Mouse (Mus musculus): Measurements from ENCODE around the gene Col15a1. TPM values are rescaled to one million over a fixed set of nuclear protein-coding genes. Genes with fewer than 3 reads are reported as not detected.

The Col15a1 gene
- polyA plus RNA-seq, 1 experiment from 2014 or later, result 16.7 TPM

DNA sequence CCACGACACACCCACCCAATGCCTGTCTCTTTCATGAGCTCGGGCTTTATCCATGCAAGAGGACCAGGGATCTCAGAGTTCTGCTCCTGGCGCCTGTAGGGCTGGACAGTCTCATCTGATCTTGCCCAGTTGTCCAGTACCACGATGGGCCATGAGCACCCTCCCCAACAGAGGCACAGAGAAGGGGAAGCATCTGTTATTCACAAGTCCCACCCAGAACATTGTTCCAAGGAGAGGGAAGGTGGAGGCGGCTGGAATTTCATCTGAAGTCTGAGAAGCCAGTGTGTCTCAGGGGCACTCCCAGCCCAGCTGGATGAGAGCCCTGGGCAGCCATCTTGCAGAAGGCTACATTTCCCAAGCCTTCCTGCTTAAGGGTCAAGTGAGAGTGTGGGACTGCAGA is 21.0 kb downstream of the Col15a1 start:
- DNase-seq (ENCODE audit: low spot score), result no peak

GRCm38 (mm10) chr4:47230498-47230897 is 22.5 kb downstream of the Col15a1 start:
- no peak for DNase-seq (ENCODE audit: low spot score)

- no peak for DNase-seq (ENCODE audit: low spot score)
Measured at GRCm38 (mm10) chr4:47231322-47231721, 23.4 kb downstream of the Col15a1 start.

- DNase-seq (ENCODE audit: low spot score), result no peak
Measured at GRCm38 (mm10) chr4:47233192-47233835, 25.4 kb downstream of the Col15a1 start.

DNA sequence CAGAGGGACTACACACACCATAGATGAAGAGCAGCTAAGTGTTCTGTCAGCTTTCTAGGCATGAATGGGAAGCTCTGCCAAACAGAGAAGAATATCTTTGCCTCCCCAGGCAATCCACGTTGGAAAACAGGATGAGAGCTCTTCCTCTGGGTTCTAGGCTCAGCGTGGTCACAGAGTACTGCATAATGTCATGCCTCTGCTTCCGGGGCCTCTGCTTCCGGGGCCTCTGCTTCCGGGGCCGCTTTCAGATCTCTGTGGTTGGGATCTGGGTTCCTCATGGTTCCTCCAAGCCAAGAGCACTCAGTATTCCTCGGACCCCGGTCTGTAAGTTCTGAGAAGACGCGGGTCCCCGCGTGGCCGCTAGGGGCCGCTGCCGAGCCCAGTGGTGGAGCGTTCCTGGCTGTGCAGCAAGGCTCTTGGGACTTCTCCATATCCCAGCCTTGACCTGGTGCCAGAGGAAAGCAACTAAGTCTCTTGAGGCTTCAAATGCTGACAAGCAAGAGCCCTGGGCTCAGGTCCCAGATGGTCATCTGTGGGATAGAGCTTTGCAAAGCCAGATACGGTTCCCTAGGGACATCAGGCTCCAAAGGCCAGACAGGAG is 26.8 kb downstream of the Col15a1 start:
- DNase-seq (ENCODE audit: low spot score), result peak; percentile 70

GRCm38 (mm10) chr4:47235312-47235711 is 27.4 kb downstream of the Col15a1 start:
- no peak for DNase-seq (ENCODE audit: low spot score)

DNA sequence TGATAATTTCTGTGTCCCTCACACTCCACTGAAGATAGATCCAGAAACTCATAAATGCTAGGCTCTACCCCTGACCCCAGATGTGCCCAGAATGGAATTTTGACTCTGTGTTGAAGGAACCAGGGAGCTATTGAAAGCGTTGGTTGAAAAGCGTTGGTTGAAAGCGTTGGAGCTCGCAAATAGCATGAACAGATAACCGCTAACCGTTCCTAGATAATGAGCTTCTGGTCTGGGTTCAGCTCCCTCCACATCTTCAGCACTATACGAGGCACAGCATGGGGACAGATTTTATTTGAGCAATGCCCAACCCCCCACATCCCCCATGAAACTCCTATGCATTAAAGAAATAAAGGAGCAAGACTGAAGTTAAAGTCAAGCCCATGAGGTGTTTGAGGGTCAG is 28.1 kb downstream of the Col15a1 start:
- DNase-seq (ENCODE audit: low spot score), result no peak

GRCm38 (mm10) chr4:47237220-47237619 is 29.3 kb downstream of the Col15a1 start:
- no peak for DNase-seq (ENCODE audit: low spot score)

- DNase-seq (ENCODE audit: low spot score), result no peak
Measured at GRCm38 (mm10) chr4:47239114-47239513, 31.2 kb downstream of the Col15a1 start.

DNA sequence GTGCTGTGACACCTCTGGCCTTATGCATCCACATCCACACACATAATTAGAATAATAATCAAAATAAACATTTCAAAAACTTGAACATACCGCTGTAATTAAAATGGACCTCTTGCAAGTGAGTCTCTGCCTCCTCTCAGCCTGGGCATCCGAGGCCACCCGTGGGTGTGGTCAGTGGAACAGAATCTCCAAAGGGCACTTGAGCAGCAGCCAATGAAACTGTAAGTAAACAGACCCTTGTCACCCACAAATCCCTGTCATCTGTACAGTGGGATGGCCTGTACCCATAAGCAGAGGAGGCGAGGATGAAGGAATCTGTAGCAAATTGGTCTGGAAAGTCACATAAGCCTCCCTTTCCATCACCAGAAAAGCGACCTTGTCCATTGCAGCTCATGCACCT is 32.9 kb downstream of the Col15a1 start:
- no peak for DNase-seq (ENCODE audit: low spot score)

DNA sequence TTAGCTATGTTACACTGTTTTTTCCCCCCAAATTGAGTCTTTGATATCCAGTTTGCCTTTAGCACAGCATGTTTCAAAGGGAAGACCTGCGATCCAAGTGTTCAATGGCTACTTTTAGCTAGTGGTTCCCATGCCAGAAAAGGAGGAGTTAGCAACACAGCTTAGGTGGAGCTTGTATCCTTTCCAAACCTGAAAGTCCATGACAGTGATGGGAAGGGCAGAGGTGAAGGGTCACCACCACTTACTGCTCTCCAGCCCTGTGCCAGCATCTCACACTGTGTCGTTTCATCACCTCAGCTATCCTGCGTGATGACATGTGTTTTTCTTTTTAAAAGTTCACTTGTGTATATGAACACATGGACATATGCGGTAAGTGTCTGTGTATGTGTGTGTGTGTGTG is 34.2 kb downstream of the Col15a1 start:
- no peak for DNase-seq (ENCODE audit: low spot score)

GRCm38 (mm10) chr4:47244651-47245050 is 36.7 kb downstream of the Col15a1 start:
- DNase-seq (ENCODE audit: low spot score), result no peak

DNA sequence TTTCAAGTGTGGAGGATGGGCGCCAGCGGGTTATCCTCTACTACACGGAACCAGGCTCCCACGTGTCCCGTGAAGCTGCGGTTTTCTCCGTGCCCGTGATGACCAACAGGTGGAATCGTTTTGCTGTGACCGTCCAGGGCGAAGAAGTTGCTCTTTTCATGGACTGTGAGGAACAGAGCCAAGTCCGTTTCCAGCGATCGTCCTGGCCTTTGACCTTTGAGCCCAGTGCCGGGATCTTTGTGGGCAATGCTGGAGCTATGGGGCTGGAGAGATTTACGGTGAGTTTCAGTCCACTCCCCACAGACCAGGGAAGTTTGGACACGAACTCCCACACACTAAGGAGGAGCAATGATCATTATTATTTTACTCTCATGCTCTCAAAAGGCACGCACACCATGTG is 37.7 kb downstream of the Col15a1 start:
- DNase-seq (ENCODE audit: low spot score), result no peak

DNA sequence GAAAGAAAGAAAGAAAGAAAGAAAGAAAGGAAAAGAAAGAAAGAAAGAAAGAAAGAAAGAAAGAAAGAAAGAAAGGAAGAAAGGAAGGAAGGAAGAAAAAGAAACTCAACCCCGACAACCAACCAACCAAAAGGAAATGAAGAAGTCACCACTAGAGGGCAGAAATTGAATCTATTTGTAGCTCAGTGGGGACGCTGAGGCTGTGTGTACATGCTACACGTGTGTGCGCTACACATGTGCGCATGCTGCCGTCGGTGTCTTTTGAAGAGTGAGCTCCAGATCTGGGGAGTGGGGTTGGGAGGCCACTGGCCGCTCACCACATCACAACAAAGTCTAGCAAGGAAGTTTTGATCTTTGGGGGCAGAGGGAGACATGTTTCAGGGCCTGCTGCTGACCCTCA is 38.9 kb downstream of the Col15a1 start:
- peak; percentile 85 for DNase-seq (ENCODE audit: low spot score)

- no peak for DNase-seq (ENCODE audit: low spot score)
Measured at GRCm38 (mm10) chr4:47247574-47247973, 39.6 kb downstream of the Col15a1 start.

GRCm38 (mm10) chr4:47249193-47249592 is 41.2 kb downstream of the Col15a1 start:
- DNase-seq (ENCODE audit: low spot score), result no peak

- DNase-seq (ENCODE audit: low spot score), result peak; percentile 91
Measured at GRCm38 (mm10) chr4:47251069-47251468, 43.1 kb downstream of the Col15a1 start.

- DNase-seq (ENCODE audit: low spot score), result no peak
Measured at GRCm38 (mm10) chr4:47251693-47252435, 43.9 kb downstream of the Col15a1 start.

DNA sequence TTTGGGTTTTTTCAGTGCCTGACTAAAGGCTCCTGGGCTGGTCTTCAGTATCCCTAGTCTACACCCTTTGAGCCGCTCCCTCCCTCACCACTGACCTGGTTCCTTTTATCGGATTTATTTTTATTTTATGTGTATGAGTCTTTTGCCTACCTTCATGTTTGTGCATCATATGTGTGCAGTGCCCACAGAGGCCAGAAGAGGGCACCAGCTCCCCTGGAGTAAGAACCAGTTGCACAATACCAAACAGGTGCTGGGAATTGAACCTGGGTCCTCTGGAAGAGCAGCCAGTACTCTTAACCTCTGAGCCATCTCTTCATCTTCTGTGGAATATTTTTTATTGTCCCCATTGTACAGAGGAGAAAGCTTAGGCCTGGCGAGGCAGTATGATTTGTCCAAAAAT is 44.7 kb downstream of the Col15a1 start:
- no peak for DNase-seq (ENCODE audit: low spot score)

DNA sequence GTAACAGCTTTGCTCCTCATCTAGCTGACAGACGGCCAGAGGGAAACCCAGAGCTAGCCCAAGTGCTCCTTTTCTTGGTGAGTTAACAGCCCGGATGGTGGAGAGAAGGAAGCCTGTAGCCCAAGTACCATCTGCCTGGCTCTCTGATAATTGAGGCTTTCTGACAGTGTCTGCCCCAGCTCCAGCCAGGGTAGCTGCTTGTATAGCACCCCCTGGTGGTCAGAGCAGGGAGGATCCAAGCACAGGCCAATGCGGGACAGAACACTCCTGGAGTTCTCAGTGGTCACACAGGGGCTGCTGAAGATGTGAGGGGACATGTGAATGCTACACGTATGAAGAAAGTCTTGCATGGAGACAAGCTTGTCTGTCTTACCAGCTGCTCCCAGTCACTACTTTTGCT is 47.7 kb downstream of the Col15a1 start:
- peak; percentile 79 for DNase-seq (ENCODE audit: low spot score)

- DNase-seq (ENCODE audit: low spot score), result no peak
Measured at GRCm38 (mm10) chr4:47258201-47258600, 50.2 kb downstream of the Col15a1 start.

GRCm38 (mm10) chr4:47261049-47261448 is 53.1 kb downstream of the Col15a1 start:
- no peak for DNase-seq (ENCODE audit: low spot score)

DNA sequence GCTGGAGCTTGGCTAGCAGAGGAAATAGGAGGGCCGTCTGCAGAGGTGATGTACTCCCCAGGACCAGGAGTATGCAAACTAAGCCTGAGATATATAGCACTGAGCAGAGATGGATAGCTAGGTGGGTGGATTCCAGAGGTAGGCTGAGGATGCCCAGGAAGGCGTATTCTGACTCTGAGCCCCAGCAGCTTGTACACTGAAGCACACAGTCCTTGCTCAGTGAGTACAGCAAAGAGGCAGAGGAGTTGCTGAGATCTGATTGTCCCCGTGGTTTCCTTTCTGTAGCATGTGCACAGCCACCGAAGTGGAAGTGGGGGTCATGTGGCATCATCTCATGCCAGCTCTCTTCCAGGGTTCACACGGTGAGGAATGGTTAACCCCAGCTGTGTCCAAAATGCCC is 54.0 kb downstream of the Col15a1 start:
- peak; percentile 23 for DNase-seq (ENCODE audit: low spot score)

Data from thymus, postnatal 0 days (tissue).